Mouse (Mus musculus): ENCODE results near the gene Ift140. TPM values are rescaled to one million over a fixed set of nuclear protein-coding genes. Genes with fewer than 3 reads are reported as not detected.

Gene Ift140
- 20.9 and 21.2 TPM in 2 replicates for polyA plus RNA-seq (2014; fragmentation: Nextera tagmentation; extraction: Ambion mirVana)

- Histone ChIP-seq H3K4me3 (ENCODE audit: low read depth, low read length) (peak within 1 kb of the TSS; percentile 99), H3K9ac (ENCODE audit: low read length) (peak within 1 kb of the TSS; percentile 99), H3K27ac (ENCODE audit: low read depth, low read length) (peak within 1 kb of the TSS; percentile 74), H3K4me1 (ENCODE audit: control insufficient read depth, insufficient read depth, low read length) (peaks cover 11% of the 10 kb centered on the region; the same call in 1 of the 2 replicates), H3K27me3 (ENCODE audit: control insufficient read depth, insufficient read depth, low read length) (no peaks in the 10 kb centered on the region), H3K36me3 (ENCODE audit: control insufficient read depth, insufficient read depth, low read length) (peaks cover 7% of the 10 kb centered on the region), H3K9me3 (ENCODE audit: control insufficient read depth, low read length) (no peaks in the 10 kb centered on the region), H3K4me2 (peak within 1 kb of the TSS; percentile 91)
- peak; percentile 98 for ATAC-seq (ENCODE audit: low FRiP score)
- WGBS, result under 1% methylated on average over 62 of the region's 62 CpGs
- DNase-seq (ENCODE audit: low spot score, missing footprints), result peak; percentile 100
Measured at GRCm38 (mm10) chr17:25015655-25016291, at the start of gene Ift140, which contains the start of gene Cramp1l. Gene Ift140 (plus strand): TSS chr17:25016085. Gene Cramp1l (minus strand): TSS chr17:25015788.

- 98% methylated on average over 6 of the region's 6 CpGs for WGBS
- DNase-seq (ENCODE audit: low spot score, missing footprints), result no peak
- no peak overlapping the region for H3K27ac ChIP-seq (ENCODE audit: low read depth, low read length)
- H3K4me3 ChIP-seq (ENCODE audit: low read depth, low read length), result no peak overlapping the region
- H3K27me3 ChIP-seq (ENCODE audit: control insufficient read depth, insufficient read depth, low read length), result no peaks in the 10 kb centered on the region
- no peaks in the 10 kb centered on the region for H3K9me3 ChIP-seq (ENCODE audit: control insufficient read depth, low read length)
- peaks cover 37% of the 10 kb centered on the region for H3K36me3 ChIP-seq (ENCODE audit: control insufficient read depth, insufficient read depth, low read length)
- no peak overlapping the region for H3K9ac ChIP-seq (ENCODE audit: low read length)
- no peaks in the 10 kb centered on the region for H3K4me1 ChIP-seq (ENCODE audit: control insufficient read depth, insufficient read depth, low read length)
- no peak overlapping the region for H3K4me2 ChIP-seq
- ATAC-seq (ENCODE audit: low FRiP score), result no peak
Measured at GRCm38 (mm10) chr17:24987221-24987620, 28.7 kb upstream of the Ift140 start.

- H3K36me3 ChIP-seq (ENCODE audit: control insufficient read depth, insufficient read depth, low read length), result peaks cover 34% of the 10 kb centered on the region
- no peak for ATAC-seq (ENCODE audit: low FRiP score)
- 93% methylated on average over 6 of the region's 6 CpGs for WGBS
Measured at GRCm38 (mm10) chr17:24994721-24995120, 21.2 kb upstream of the Ift140 start.

GRCm38 (mm10) chr17:25005102-25005501 is 10.8 kb upstream of the Ift140 start:
- 96% methylated on average over 3 of the region's 3 CpGs for WGBS
- peaks cover 11% of the 10 kb centered on the region for H3K36me3 ChIP-seq (ENCODE audit: control insufficient read depth, insufficient read depth, low read length)
- no peaks in the 10 kb centered on the region for H3K4me1 ChIP-seq (ENCODE audit: control insufficient read depth, insufficient read depth, low read length)
- H3K9me3 ChIP-seq (ENCODE audit: control insufficient read depth, low read length), result no peaks in the 10 kb centered on the region
- H3K9ac ChIP-seq (ENCODE audit: low read length), result no peak overlapping the region
- H3K27me3 ChIP-seq (ENCODE audit: control insufficient read depth, insufficient read depth, low read length), result no peaks in the 10 kb centered on the region
- ATAC-seq (ENCODE audit: low FRiP score) (no peak), DNase-seq (ENCODE audit: low spot score, missing footprints) (no peak)
- H3K4me3 ChIP-seq (ENCODE audit: low read depth, low read length), result no peak overlapping the region
- no peak overlapping the region for H3K27ac ChIP-seq (ENCODE audit: low read depth, low read length)
- H3K4me2 ChIP-seq, result no peak overlapping the region

More at GRCm38 (mm10) chr17:24994721-24995120, 21.2 kb upstream of the Ift140 start:
- Histone ChIP-seq H3K27me3 (ENCODE audit: control insufficient read depth, insufficient read depth, low read length) (no peaks in the 10 kb centered on the region), H3K4me3 (ENCODE audit: low read depth, low read length) (no peak overlapping the region), H3K9me3 (ENCODE audit: control insufficient read depth, low read length) (no peaks in the 10 kb centered on the region), H3K4me1 (ENCODE audit: control insufficient read depth, insufficient read depth, low read length) (no peaks in the 10 kb centered on the region), H3K9ac (ENCODE audit: low read length) (no peak overlapping the region), H3K4me2 (no peak overlapping the region), H3K27ac (ENCODE audit: low read depth, low read length) (no peak overlapping the region)
- no peak for DNase-seq (ENCODE audit: low spot score, missing footprints)

- peaks cover 18% of the 10 kb centered on the region for H3K36me3 ChIP-seq (ENCODE audit: control insufficient read depth, insufficient read depth, low read length)
Measured at GRCm38 (mm10) chr17:25007480-25007879, 8.4 kb upstream of the Ift140 start.

GRCm38 (mm10) chr17:25013606-25014501 is 2.0 kb upstream of the Ift140 start:
- Histone ChIP-seq H3K4me2 (peak overlapping the region; percentile 91), H3K27ac (ENCODE audit: low read depth, low read length) (peak overlapping the region; percentile 67), H3K9ac (ENCODE audit: low read length) (peak overlapping the region; percentile 99), H3K4me3 (ENCODE audit: low read depth, low read length) (peak overlapping the region; percentile 99), H3K4me1 (ENCODE audit: control insufficient read depth, insufficient read depth, low read length) (peaks cover 11% of the 10 kb centered on the region; the same call in 1 of the 2 replicates), H3K27me3 (ENCODE audit: control insufficient read depth, insufficient read depth, low read length) (no peaks in the 10 kb centered on the region), H3K36me3 (ENCODE audit: control insufficient read depth, insufficient read depth, low read length) (peaks cover 7% of the 10 kb centered on the region), H3K9me3 (ENCODE audit: control insufficient read depth, low read length) (no peaks in the 10 kb centered on the region)
- peak; percentile 95 for DNase-seq (ENCODE audit: low spot score, missing footprints)
- under 1% methylated on average over 77 of the region's 81 CpGs for WGBS
- ATAC-seq (ENCODE audit: low FRiP score), result no peak

More at GRCm38 (mm10) chr17:25007480-25007879, 8.4 kb upstream of the Ift140 start:
- DNase-seq (ENCODE audit: low spot score, missing footprints), result no peak
- ATAC-seq (ENCODE audit: low FRiP score), result no peak
- Histone ChIP-seq H3K9me3 (ENCODE audit: control insufficient read depth, low read length) (no peaks in the 10 kb centered on the region), H3K4me2 (no peak overlapping the region), H3K4me3 (ENCODE audit: low read depth, low read length) (no peak overlapping the region), H3K27ac (ENCODE audit: low read depth, low read length) (no peak overlapping the region), H3K27me3 (ENCODE audit: control insufficient read depth, insufficient read depth, low read length) (no peaks in the 10 kb centered on the region), H3K4me1 (ENCODE audit: control insufficient read depth, insufficient read depth, low read length) (no peaks in the 10 kb centered on the region), H3K9ac (ENCODE audit: low read length) (no peak overlapping the region)

- Histone ChIP-seq H3K9me3 (ENCODE audit: control insufficient read depth, low read length) (no peaks in the 10 kb centered on the region), H3K4me2 (peak overlapping the region; percentile 91), H3K4me3 (ENCODE audit: low read depth, low read length) (peak overlapping the region; percentile 99), H3K4me1 (ENCODE audit: control insufficient read depth, insufficient read depth, low read length) (peaks cover 11% of the 10 kb centered on the region; the same call in 1 of the 2 replicates), H3K27ac (ENCODE audit: low read depth, low read length) (peak overlapping the region; percentile 72; the same call in 1 of the 2 replicates), H3K27me3 (ENCODE audit: control insufficient read depth, insufficient read depth, low read length) (no peaks in the 10 kb centered on the region), H3K9ac (ENCODE audit: low read length) (peak overlapping the region; percentile 99), H3K36me3 (ENCODE audit: control insufficient read depth, insufficient read depth, low read length) (peaks cover 7% of the 10 kb centered on the region)
- peak; percentile 9; the same call in 1 of the 2 replicates for ATAC-seq (ENCODE audit: low FRiP score)
- peak; percentile 92 for DNase-seq (ENCODE audit: low spot score, missing footprints)
- under 1% methylated on average over 39 of the region's 39 CpGs for WGBS
Measured at GRCm38 (mm10) chr17:25014841-25015570, 879 bp upstream of the Ift140 start.

- Histone ChIP-seq H3K4me1 (ENCODE audit: control insufficient read depth, insufficient read depth, low read length) (peaks cover 11% of the 10 kb centered on the region; the same call in 1 of the 2 replicates), H3K4me2 (peak overlapping the region; percentile 91), H3K27me3 (ENCODE audit: control insufficient read depth, insufficient read depth, low read length) (no peaks in the 10 kb centered on the region), H3K27ac (ENCODE audit: low read depth, low read length) (peak overlapping the region; percentile 74), H3K9ac (ENCODE audit: low read length) (peak overlapping the region; percentile 75), H3K9me3 (ENCODE audit: control insufficient read depth, low read length) (no peaks in the 10 kb centered on the region), H3K36me3 (ENCODE audit: control insufficient read depth, insufficient read depth, low read length) (peaks cover 3% of the 10 kb centered on the region; the same call in 1 of the 2 replicates), H3K4me3 (ENCODE audit: low read depth, low read length) (peak overlapping the region; percentile 99)
- peak; percentile 90 for ATAC-seq (ENCODE audit: low FRiP score)
- WGBS, result under 1% methylated on average over 55 of the region's 55 CpGs
- peak; percentile 95 for DNase-seq (ENCODE audit: low spot score, missing footprints)
Measured at GRCm38 (mm10) chr17:25016292-25017132, 627 bp downstream of the Ift140 start.

Measured in midbrain, embryonic 11.5 days (tissue).